Mouse (Mus musculus) spleen, adult 2 months (tissue): ENCODE measurements around the gene Gjd2. TPM values are rescaled to one million over a fixed set of nuclear protein-coding genes. Genes with fewer than 3 reads are reported as not detected.

ENCODE experiments used
- DNase-seq, 2 experiments: peaks; one replicate each; pipeline versions ENCODE4 v3.0.0 to v3.0.0-alpha.2; 2012 to 2021; ENCODE audit warnings: low spot score in 2 of 2, low read depth in 1 of 2
- H3K27ac ChIP-seq: fragments of 200-500 bp; 2 replicates; pipeline ENCODE4 v1.5.1; 2012; ENCODE audit warnings: low read length, inconsistent platforms; ENCODE audit not compliant: insufficient read depth
- H3K27me3 ChIP-seq: fragments of 200-500 bp; 2 replicates; pipeline ENCODE4 v1.6.1; 2012; ENCODE audit warnings: mild to moderate bottlenecking, moderate library complexity, low read length, inconsistent platforms; ENCODE audit not compliant: control insufficient read depth, insufficient read depth
- H3K36me3 ChIP-seq: fragments of 200-500 bp; 2 replicates; pipeline ENCODE4 v1.6.1; 2012; ENCODE audit warnings: mild to moderate bottlenecking, low read length, inconsistent platforms; ENCODE audit not compliant: control insufficient read depth, insufficient read depth
- H3K4me1 ChIP-seq: fragments of 200-500 bp; 2 replicates; pipeline ENCODE4 v1.6.1; 2011; ENCODE audit warnings: inconsistent platforms; ENCODE audit not compliant: control insufficient read depth, insufficient read depth, insufficient read length
- H3K4me3 ChIP-seq: fragments of 200-500 bp; 2 replicates; pipeline ENCODE4 v1.5.1; 2011; ENCODE audit warnings: mild to moderate bottlenecking, inconsistent platforms; ENCODE audit not compliant: insufficient read depth, insufficient read length; ENCODE audit errors: extremely low read depth
- CTCF ChIP-seq: fragments of 200-500 bp; IDR thresholded peaks from 2 replicates; pipeline ENCODE4 v1.5.1; 2011; ENCODE audit warnings: mild to moderate bottlenecking, inconsistent platforms; ENCODE audit not compliant: insufficient read depth, insufficient read length, insufficient replicate concordance; ENCODE audit errors: extremely low read depth
- POLR2A ChIP-seq: fragments of 200-500 bp; IDR thresholded peaks from 2 replicates; pipeline ENCODE4 v1.6.1; 2011; ENCODE audit warnings: low read depth, low read length, inconsistent platforms
- WGBS: fragments of 180-500 bp; shearing (Covaris S2); methylation state at CpG from one replicate; pipeline ENCODE4 v1.1.7; 2018; 5-methylcytosine and 5-hydroxymethylcytosine counted together
- polyA plus RNA-seq: library from polyadenylated mRNA; depleted of rRNA; stranded (reverse); fragments of >200 nt; gene quantifications from 2 replicates; pipeline ENCODE4 v1.2.3, GENCODE M21; 2012

Gene Gjd2
- polyA plus RNA-seq, 1 experiment, result not detected

DNA sequence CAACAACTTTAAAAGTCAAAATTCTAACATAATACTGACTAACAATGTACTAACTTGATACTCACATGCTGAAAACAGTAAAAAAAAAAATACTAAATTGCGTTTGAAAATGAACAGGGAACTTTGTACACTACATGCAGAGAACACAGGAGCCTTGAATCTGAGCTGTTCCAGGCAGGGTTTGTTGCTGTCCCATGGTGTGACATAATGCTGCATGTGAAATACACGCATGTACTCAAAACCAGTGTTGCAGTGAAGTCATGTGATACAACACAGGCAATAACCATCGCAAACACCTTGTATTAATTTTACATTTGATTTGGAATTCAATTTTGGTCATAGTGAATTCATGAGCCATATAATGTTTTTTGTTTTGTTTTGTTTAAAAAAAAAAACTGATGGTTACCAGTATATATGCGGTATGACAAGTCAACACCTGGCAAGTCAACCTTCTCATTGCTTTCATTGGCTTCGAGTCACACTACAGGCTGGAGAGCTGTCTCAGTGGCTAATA lies 32.8 kb upstream of the Gjd2 start:
- no peak for TF ChIP-seq CTCF
- TF ChIP-seq POLR2A, result no peak
- Histone ChIP-seq H3K4me1 (no peaks in the 10 kb centered on the region), H3K36me3 (no peaks in the 10 kb centered on the region), H3K27ac (no peak overlapping the region), H3K27me3 (no peaks in the 10 kb centered on the region), H3K4me3 (no peak overlapping the region)
- no peak for DNase-seq
- WGBS, result 87% methylated on average over 5 of the region's 5 CpGs

DNA sequence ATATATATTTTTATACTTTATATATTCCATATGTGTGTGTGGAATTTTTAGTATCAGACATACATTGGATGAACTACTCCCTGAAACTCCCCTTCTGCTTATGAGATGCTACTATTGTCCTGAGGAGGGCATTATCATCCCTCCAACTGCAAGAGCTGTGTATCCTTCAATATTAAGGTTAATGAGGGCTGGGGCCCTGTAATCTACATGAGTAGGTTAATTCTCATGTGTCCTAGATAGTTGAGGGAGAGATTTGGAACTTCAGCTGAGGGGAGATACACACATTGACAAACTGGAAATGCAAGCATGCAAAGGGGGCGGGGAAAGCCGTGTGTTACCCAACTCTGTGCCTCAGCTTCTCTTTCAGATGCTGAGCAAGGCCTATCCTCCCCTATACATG lies 24.5 kb upstream of the Gjd2 start:
- Histone ChIP-seq H3K4me3 (no peak overlapping the region), H3K4me1 (no peaks in the 10 kb centered on the region), H3K36me3 (no peaks in the 10 kb centered on the region), H3K27me3 (no peaks in the 10 kb centered on the region), H3K27ac (no peak overlapping the region)
- DNase-seq, result no peak
- 77% methylated on average over 2 of the region's 2 CpGs for WGBS
- TF ChIP-seq CTCF (no peak), POLR2A (no peak)

DNA sequence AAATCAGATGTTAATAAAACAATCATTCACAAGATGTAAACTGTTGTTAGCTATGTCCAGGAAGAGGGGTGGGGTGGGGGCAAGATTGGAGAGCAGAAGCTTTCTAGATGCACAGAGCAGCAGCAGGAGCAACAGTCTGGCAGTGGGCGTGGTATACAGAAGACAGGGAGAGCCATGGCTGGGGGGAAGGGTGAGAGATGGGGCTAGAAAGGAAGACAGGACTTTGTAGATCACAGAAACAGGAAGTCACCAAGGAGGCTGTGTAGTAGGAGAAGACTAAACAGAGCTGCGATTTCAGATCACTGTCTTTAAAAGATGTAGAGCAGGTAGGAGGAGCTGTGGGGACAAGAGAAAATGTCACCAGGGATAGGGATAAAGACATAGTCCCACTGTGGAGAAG lies 18.8 kb upstream of the Gjd2 start:
- DNase-seq, result no peak
- Histone ChIP-seq H3K36me3 (no peaks in the 10 kb centered on the region), H3K27ac (no peak overlapping the region), H3K4me3 (no peak overlapping the region), H3K4me1 (no peaks in the 10 kb centered on the region), H3K27me3 (no peaks in the 10 kb centered on the region)
- WGBS, result 19% methylated on average over 2 of the region's 2 CpGs
- TF ChIP-seq CTCF (no peak), POLR2A (no peak)

DNA sequence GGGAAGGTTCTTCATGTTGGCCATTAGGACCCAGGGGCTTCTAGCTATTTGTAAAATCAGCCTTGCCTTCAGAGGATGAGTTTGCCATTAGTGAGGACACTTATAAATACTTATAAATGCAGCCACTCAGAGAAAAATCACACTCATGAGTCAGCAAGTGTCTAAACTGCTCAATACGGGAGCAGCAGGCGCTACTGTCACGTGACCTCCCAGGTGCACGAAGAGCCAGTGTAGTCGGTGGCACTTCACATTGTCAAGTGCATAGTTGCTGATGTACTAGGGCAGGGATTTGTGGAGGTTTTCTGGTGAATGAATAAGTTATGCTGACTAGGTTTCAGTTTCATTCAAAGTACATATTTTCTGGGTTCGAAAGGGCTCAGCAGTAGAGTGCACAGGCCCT lies 10.0 kb upstream of the Gjd2 start:
- DNase-seq, result no peak
- Histone ChIP-seq H3K4me3 (no peak overlapping the region), H3K36me3 (no peaks in the 10 kb centered on the region), H3K27me3 (no peaks in the 10 kb centered on the region), H3K27ac (no peak overlapping the region), H3K4me1 (no peaks in the 10 kb centered on the region)
- 85% methylated on average over 6 of the region's 6 CpGs for WGBS
- TF ChIP-seq CTCF, result no peak
- no peak for TF ChIP-seq POLR2A

DNA sequence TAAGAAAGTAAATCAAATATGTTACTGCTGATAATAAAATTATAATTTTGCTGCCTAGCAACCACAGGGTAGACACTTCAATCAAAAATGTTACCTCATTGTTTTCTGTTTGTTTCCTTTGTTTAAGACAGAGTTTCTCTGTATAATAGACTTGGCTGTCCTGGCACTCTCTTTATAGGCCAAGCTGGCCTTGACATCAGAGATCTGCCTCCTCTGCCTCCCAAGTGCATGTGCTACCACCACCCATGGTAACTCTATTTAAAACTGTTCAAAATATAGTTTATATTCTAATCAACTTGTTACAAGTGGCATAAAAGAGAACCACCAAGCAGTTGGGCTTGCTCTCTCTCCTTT lies 6.8 kb upstream of the Gjd2 start:
- H3K27ac ChIP-seq, result no peak overlapping the region
- H3K27me3 ChIP-seq, result no peaks in the 10 kb centered on the region
- no peaks in the 10 kb centered on the region for H3K36me3 ChIP-seq
- DNase-seq, result no peak
- no peaks in the 10 kb centered on the region for H3K4me1 ChIP-seq
- TF ChIP-seq POLR2A, result no peak
- TF ChIP-seq CTCF, result no peak
- no peak overlapping the region for H3K4me3 ChIP-seq

DNA sequence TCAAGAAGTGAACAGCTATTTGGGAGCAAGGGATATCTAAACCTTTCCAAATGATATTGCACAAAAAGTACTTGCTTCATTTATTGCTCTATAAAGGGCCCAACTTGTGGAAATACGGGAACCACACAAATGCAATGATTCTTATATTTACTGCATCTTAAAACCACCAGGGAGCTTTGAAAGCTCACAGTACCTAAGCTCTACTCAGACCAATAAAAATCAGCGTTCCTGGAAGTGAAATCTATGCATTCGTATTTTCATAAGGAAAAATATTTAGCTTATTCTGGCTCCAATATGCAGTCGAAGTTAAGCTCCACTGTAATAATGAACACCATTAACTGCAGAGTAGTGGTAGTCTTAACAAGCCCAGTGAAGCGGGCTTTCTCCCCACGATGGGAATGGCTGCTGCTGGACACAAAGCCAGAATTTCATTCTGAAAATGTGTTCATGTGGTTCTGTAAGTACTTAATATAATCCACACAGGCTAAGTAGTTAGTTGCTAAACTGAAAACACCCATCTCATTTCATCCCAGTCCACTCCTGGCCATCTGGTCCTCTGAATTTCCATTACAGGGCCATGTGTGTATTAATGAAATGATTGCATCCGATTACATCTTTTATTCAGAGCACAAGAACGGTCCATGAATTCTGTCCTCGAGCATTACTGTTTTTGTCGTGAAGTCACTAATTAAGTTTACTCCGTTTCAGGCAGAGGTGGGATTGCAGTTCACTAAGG lies 6.2 kb upstream of the Gjd2 start:
- Histone ChIP-seq H3K36me3 (no peaks in the 10 kb centered on the region), H3K27ac (no peak overlapping the region), H3K4me1 (no peaks in the 10 kb centered on the region), H3K4me3 (no peak overlapping the region), H3K27me3 (no peaks in the 10 kb centered on the region)
- TF ChIP-seq POLR2A (no peak), CTCF (no peak)
- WGBS, result 87% methylated on average over 11 of the region's 11 CpGs
- no peak for DNase-seq

DNA sequence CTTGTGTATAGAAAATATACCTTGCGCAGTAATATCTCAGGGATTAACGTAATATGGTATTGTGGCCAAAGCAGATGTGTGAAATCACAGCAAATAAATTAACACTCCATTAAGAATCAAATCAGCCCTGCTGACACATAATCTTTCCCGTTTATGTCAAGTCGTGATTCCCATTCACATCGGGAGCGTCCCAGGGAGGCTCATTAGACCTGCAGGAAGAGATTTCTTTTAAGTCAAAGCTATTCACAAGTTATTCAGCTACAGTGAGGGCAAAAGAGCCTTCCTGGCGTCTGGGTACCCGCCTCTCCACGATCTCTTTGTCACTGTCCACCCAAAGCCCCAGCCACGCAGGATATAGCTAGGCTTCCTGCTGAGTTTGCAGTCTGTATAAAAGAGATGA lies 4.7 kb upstream of the Gjd2 start:
- 31% methylated on average over 10 of the region's 10 CpGs for WGBS

More for the DNA sequence above, 4.7 kb upstream of the Gjd2 start:
- H3K27ac ChIP-seq, result no peak overlapping the region
- no peak for TF ChIP-seq CTCF
- TF ChIP-seq POLR2A, result no peak
- H3K4me3 ChIP-seq, result no peak overlapping the region
- H3K27me3 ChIP-seq, result peaks cover 7% of the 10 kb centered on the region
- DNase-seq, result no peak
- no peaks in the 10 kb centered on the region for H3K36me3 ChIP-seq
- H3K4me1 ChIP-seq, result no peaks in the 10 kb centered on the region
